Mouse (Mus musculus) G1E (cell line): ENCODE measurements around the gene Spast.

ENCODE experiments used
- CTCF ChIP-seq: IDR thresholded peaks from 2 replicates; pipeline ENCODE4 v1.5.1; 2012; ENCODE audit warnings: low read depth, low read length, inconsistent platforms, mixed read lengths
- GATA1 ChIP-seq: IDR thresholded peaks from 2 replicates; pipeline ENCODE4 v1.6.1; 2012; ENCODE audit warnings: borderline replicate concordance, low read length, inconsistent platforms, mixed read lengths
- GATA2 ChIP-seq: IDR thresholded peaks from 2 replicates; pipeline ENCODE4 v1.6.1; 2012; ENCODE audit warnings: low read depth, low read length, inconsistent platforms, borderline replicate concordance

- TF ChIP-seq CTCF (no peak), GATA1 (no peak), GATA2 (no peak)
Observed at GRCm38 (mm10) chr17:74300089-74300488, 38.7 kb upstream of the Spast start.
